Mouse (Mus musculus) adrenal gland, adult 8-10 months (tissue): Measurements from ENCODE around the gene Fgfr2. TPM values are rescaled to one million over a fixed set of nuclear protein-coding genes. Genes with fewer than 3 reads are reported as not detected.
"Not testable (repeated sequence)": the region's sequence is repeated elsewhere in the genome, so short reads cannot be mapped to it uniquely, and the experiment has no call there.

Experiments
- DNase-seq: peaks from one replicate; pipeline ENCODE4 v3.0.0; 2022
- total RNA-seq, 4 experiments: library from RNA; stranded (reverse); gene quantifications; 2 replicates each; pipeline ENCODE4 v1.2.4; 2022

Fgfr2 gene
- total RNA-seq, 4 experiments from 2014 or later = 193 to 471 (median 262) TPM

DNA sequence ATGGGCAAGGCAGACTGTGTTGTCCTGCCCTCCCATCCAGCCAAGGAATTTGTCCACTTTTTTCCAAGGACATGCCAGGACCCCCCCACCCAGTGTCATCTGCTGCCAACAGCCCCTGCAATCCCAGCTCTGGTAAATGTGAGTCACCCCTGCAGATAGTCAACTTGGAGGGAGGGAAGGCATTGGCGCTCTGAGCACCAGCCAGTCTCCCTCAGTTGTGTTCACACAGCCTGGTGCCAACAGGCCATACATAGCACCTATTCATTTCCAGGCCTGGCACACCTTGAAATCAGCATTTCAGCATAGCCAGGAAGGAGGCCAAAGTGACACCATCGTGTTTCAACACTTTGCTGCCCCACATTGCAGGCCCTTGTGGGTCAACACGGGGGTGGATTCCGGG lies 439.2 kb downstream of the Fgfr2 start:
- DNase-seq = peak; percentile 31

DNA sequence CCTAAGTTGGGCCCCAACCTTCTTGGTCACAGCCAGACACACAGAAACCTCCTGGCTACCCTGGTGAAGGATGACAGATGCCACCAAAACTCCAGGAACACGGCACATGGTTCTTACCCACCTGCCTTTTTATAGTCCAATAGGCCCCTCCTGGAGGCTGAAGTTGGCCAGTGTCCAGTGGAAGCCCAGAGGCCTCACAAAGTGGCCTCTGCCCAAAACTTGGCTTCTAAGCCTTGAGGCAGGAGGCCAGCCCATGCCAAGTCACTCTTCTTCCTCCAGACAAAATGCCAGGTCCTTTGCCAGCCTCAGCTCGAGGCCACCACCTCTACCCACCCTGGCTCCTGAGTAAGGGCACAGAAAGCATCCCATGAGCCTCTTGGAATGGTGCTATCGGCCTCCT lies 440.2 kb downstream of the Fgfr2 start:
- DNase-seq = no peak

DNA sequence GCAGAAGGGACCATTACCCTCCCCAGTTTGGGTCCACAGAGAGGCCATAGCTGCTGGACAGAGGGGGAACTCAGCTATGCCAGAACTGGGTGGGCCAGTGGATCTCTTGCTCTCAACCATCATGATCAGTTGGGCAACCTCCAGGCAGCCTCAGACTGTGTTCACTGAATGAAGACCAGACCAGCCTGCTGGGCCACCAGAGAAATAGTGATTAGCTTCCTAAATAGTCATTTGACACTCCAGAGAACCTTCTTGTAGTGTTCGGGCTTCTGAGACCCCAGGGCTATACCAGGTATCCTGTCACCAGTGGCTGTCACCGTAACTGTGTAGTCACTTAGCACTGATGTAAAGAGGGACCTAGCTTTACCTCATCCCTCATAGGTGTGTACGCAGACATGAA lies 440.8 kb downstream of the Fgfr2 start:
- no peak for DNase-seq

DNA sequence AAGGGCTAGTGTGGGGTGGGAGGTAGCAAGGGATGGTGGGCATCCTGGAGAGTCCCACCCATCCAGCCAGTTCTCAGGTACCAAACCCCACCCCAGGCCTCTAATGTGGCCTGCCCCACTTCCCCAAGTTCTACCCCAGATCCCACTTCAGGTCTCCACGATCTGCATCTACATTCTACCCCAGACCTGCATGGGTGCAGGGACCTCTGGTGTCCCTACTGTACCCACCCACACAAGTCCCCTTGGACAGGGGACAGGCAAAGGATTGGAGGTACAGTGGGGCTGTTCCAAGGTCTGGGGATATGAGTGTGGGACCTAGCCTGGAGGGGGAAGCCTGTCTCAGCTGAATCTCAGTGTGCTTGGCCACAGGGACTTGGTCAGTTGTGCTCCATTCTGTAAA lies 441.3 kb downstream of the Fgfr2 start:
- DNase-seq = no peak

DNA sequence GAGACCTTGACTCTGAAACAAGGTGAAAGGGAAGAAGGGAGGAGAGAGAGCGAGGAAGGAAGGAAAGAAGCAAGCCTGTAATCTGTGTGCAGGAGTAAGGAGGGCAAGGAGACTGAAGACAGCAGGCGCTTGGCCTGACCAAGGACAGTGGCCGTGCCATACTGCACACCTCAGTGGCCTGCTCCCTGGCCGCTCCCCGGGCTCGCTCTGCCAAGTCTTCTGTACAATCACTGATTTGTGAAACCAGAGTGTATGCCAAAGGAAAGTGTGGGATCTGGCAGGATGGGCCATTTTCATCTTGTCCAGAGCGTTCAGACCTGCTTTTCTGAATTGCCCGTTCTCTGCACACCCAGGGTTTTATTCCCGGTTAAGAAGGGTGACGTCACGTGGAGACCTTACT lies 441.9 kb downstream of the Fgfr2 start:
- no peak for DNase-seq

DNA sequence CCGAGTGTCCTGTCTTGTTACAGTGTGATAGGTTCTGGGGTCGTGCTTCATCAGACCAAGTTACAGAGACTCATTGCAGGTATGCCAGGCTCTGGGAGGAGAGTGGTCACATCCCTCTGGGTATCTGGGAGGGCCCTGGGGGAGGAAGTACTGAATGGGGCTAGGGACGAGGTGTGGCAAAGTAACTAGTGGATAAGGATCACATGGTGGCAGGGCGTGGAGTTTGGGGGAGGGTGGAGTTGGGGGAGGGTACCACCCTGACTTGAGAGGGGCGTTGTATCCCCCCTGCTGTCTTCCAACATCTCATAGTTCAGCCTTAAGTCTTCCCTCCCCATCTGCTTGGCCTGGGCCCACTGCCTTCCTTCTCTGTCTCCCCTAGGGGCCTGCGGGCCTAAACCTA lies 443.6 kb downstream of the Fgfr2 start:
- no peak for DNase-seq

DNA sequence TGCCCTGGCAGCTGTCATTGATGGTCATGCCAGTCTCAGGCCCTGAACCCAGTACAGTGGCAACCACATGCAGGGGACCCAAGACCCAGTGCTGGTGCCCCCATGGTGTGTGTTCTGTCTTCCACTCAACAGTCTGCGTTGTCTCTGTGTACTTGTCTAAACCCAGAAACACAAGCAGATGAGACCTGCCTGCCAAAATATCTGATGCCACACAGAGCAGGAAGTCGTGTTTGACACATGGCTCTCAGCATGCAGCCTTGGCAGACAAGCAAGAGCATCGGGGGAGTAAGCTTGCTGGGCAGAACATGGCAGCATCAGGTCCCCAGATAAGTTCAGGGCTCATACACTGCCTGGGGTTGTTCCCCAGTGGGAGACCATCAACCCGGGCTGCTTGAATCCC lies 444.0 kb downstream of the Fgfr2 start:
- DNase-seq = no peak

DNA sequence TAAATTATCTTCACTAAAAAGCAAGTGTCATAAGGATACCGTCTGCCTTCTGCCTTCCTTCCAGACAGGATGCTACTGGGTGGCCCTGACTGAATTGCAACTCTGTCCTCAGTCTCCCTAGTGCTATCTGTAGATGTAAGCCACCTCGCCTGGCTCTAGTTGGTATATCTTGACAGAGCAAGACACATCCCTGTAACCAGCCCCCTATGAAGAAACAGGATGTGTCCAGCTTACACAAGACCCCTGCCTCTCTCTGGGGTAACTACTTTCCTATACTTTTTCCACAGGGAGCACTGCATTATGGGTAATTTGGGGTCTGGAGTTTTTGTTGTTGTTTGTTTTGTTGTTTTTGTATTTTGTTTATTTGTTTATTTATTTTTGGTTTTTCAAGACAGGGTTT lies 447.2 kb downstream of the Fgfr2 start:
- no peak for DNase-seq

DNA sequence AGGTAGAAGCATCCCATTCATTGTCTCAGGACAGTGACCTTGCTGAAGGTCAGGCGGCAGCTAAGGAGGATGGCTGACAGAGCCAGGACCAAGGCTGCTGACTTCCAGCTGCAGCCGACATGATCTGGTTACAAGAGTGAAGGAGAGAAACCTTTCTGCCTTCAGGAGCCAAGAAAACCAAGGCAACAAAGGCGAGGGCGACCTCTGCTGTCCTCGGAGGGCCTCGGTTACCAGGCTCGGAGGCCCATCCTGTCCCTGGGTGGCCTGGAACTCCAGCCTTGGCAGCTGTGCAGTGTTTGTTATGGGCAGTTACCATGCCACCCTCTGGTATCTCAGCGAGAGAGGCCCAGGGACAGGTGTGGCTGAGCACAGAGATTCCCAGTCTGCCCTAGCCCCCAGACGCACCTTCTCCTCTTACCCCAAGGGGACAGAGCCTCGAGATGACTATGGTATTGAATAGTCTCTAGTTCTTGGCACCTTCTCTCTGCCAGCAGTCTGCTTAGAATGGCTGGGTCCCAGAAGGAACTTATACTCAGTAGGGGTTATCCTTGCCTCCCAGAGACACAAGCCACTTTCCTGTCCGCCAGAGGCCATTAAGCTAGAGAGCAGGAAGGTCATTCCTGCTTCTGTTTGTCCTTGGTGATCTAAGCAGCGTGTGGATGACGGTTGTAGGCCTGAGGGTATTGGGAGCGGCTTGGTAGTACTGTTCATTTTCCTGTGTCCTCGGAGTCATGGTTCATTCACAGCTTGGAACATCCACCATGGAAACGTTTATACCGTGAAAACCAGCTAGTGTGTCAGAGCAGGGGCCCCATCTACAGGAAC lies 449.0 kb downstream of the Fgfr2 start:
- DNase-seq = peak; percentile 59

DNA sequence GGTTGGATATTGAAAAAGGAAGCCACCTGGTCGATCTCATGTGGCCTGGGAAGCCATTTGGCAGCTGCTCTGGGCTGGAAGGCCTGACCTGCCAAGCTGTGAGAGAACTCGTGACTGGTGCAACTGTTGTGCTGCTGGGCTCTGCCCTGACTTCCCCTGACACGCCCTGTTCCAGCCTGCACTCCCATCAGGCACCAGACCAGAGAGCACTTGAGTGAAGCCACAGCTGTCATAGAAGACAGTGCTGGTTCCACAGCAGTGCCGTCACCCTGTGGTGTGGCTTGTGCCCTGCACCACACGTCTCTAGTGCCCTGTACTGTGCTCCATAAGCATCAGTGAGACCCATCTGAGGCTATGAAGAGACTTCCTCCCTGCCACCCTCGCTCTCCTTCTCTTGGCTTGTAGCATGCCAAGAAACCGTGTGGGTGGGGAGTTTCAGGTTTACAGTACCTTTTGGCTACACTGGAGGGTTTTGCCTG lies 450.6 kb downstream of the Fgfr2 start:
- DNase-seq = peak; percentile 41

DNA sequence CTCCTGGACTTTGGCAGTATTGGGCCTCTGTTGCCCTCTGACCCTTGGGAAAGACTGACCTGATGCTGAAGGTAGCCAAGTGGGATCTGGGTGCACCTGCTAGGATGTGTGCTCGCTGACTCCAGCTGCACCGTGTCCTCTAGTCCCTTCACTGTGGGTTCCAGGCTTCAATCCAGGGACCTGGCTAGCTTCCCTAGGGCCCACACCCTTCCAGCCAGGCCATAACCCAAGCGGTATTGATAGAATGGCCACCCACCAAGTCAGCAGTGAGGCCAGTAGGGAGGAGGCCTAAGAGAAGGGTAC lies 452.3 kb downstream of the Fgfr2 start:
- DNase-seq = no peak

DNA sequence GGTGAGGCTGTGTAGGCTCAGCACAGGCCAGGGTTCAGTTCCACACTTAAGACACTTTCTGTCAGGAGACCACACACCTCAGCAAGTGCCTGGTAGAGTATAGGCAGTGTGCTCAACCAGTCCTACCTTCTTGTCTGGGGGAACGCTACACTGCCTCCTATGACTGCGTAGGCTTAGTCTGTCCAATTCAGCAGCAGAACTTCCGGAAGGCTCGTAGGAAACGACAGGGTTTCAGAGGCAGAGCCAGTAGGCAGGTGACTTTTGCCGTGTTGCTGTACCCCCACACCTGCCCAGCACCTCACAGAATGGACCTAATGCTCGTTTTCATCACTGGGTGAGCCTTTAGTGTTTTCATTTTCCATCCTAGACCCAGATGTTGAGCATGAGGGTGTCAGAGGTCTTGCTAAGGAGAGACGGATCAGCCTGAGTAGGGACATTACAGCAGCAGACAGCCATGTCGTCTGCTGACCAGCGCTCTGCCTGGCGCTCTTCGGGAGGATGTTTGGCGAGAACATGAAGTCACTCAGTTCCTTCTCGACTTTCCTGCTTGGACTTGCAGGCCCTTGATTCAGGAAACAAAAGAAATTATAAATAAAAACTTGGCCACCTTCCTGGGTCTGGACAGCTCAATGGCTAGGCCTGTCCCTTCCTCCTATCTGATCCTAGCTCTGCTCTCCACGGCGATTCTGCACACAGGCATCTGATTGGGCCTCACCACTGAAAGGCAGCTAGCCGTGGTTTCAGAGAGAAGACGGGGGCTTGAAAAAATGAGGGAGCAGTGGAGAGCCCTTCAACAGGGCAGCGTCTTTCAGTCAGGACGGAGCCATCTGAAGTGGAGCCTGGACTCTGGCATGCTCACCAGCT lies 452.9 kb downstream of the Fgfr2 start:
- no peak for DNase-seq

DNA sequence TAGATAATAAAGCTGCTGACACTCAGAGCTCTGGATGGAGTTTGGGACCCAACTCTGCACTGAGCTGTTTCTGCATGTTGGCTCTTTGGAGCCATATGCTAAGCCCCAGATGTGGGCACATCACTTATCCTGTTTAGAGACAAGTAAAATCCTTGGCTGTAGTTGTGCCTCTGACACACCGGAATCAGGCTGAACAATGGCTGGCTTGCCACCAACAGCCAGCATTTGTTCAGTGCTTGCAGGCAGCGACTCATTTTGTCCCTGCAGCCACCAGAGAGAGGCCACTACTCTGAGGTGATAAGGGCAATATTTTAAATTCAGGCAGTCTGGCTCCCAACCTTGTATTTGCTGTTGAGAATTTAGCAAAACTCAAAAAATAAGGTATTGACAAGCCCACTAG lies 454.5 kb downstream of the Fgfr2 start:
- DNase-seq = no peak

DNA sequence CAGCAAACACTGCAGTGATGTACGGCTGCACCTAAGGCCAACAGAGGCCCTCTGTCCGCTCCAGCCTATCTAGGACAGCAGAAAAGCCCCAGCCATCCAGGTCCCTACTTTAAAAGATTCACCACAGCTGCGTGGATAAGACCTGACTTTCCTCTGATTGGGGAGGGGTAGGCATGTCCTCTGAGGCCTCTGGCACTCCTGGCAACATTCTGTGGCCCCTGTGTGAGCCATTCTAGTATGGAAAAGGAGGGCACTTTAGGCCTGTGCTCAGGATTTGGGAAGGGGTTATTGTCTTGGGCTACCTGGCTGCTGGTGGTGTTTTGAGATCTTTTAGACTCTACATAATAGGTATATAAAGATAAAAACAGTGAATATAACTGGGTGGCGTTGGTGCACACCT lies 456.6 kb downstream of the Fgfr2 start:
- DNase-seq = no peak

DNA sequence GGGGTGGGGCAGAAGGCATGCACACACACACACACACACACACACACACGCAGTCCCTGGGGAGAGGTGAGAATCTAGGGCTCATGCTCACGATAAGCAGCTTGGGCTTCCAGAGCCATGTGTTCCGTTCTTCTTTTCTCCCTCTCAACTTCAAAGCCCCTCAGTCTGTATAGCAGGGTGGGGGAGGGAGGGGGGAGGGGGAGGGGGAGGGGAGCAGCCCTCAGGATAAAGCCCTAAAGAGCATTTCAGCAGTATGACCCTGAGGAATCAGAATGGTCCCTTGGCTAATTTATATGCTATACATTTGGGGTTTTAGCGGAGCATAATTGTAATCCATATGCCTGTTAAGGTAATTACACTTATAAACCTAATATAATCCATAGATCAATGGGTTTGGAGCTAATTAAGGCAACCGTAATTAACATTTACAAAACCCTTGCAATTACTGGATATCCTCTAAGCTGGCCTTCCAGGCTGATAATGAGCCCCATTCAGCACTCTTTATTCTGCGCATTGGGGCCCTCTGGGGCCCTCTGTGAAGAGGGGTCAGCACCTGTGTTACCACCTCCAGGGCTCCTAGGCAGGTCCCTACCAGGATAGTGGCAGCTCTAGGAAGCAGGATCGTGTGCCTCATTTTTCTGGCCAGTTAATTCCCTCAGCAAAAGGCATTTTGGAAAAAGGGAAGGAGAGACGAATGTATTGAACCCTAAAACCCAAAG lies 457.3 kb downstream of the Fgfr2 start:
- DNase-seq = no peak

DNA sequence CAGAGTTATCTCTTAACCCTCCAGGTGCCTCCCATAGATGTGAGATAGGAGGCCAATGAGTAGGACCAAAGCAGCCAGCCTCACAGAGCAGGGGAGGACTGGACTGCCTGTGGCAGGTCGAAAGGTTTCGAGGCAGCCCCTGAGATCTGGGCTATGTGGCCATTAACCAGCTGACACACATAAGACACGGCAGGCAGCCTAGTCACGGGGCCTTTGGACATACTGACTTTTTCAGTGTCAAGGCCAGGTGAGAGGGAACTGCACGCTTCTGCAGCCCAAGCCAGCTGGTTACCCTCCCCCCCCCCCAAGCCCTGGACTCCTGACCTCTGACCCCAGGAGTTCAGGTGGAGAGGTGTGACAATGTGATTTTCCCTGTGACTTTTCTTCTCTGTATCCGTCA lies 458.3 kb downstream of the Fgfr2 start:
- DNase-seq = no peak

DNA sequence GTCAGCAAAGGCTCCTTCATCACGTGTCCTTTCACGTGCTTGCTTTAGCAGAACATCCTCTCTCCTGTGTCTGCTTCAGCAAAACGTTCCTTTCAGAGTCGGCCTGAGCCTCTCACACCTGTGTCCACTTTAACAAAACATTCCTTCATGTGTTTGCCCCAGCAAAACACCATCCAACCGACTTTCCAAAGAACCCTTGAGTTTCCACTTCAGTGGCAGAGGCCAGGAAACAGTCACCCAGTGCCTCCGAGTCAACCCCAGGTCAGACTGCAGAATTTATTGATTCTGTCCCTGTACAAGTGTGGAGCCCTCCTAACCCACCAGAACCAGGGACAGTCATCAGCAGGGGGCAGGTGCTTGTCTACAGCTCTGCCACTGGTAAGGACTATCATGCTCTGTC lies 460.3 kb downstream of the Fgfr2 start:
- not testable (repeated sequence) for DNase-seq

DNA sequence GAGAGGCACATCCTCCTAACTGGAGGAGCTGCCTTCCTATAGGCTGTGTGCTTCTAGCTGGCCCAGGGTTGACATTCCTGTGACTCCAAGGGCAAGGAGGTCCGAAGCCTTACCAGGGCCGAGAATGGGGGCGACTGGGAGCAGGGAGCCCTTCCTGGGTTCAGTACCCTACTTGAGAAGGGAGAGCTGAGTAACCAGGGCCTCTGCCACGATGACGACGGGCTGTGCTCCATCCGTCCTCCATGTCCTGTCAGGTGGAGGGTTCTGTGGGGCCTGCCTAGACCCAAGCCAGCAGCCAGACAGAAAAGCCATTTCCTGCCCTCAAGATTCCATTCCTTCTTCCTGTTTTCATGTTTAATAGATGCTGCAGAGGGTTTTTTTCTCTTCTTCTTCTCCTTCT lies 463.5 kb downstream of the Fgfr2 start:
- DNase-seq = no peak

DNA sequence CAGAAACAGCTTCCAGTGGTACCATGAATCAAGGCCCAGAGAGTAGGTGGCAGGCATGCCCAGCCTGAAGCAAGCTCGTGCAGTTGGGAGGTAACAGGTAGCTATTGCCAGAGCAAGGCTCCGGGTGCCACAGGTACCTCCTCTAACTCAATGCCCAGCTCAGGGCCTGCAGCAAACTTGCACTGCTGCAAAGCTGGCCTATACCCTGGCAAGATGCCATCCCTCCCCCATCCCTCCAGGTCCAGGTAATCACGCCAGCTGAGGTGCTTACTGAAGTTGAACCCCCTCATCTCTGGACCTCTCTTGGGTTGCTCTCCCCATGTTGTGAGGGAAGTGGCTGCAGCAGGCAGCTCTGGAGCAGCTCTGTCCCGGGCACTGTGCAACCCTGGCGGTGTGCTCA lies 464.5 kb downstream of the Fgfr2 start:
- no peak for DNase-seq

DNA sequence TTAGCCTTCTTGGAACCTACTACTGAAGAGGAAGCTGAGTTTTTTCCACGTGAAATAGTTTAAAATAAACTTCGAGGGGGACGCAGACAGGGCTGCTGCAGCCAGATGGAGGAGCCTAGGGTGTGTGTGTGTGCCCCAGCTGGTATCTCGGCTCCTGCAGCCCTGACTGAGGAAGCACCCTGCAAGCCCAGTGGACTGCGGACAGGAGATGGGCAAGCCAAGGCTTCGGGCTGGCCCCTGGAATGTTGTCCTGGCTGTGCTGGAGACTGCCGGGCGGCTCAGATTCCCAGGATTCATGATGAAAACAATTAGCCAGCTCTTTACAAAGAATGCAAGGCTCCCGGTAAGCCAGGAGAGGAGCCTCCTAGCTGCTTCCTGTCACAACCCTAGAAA lies 465.1 kb downstream of the Fgfr2 start:
- DNase-seq = no peak

DNA sequence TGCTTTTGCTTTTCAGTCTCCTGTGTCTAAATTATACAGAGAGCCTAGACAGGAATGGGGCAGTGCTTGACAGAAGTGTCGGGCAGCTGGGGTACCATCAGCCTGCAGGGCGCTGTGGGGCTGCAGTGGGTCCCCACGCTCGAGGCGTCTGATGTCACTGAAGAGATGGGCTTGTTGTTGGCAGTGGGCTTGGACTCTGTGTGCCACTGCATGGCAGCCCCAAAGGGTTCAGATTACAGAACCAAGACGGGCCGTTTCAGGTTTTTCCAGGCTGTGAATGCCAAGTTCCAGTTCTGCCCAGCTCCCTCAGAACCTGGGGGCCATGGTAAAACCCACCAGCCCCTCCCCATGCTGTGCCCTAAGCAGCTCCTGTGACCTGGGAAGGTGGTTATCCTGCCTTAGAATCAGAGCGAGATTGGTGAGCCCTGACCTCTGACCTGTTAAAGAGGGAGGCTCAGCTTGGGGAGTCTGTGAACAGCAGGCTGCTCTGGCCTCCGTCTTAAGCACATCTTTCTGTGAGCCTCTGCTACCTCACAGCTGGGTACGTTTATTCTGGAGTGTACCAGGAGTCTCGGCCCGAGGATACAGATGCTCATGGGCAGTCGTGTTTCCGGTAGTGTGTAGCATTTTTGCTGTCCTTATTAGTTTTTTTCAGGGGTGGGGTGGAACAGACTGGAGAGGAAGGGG lies 465.6 kb downstream of the Fgfr2 start:
- no peak for DNase-seq

DNA sequence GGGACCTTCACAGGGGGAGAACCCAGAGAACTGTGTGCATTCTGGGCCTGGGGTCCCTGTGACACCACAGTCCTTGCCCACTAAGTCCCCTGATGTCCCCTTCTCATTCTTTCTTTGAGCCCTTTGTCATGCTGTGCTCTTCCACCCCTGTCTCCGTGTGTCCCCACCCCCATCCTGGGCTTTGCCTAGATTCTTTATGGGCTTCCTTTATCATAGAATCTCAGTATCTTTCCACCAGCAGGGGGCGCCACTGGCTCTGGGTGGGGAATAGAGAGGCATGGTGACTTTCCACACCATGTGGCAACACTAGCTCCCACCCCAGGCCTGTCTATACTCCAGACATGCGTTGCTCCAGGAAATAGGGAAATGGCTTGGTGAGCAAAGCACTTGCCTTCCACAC lies 466.6 kb downstream of the Fgfr2 start:
- DNase-seq = peak; percentile 82

DNA sequence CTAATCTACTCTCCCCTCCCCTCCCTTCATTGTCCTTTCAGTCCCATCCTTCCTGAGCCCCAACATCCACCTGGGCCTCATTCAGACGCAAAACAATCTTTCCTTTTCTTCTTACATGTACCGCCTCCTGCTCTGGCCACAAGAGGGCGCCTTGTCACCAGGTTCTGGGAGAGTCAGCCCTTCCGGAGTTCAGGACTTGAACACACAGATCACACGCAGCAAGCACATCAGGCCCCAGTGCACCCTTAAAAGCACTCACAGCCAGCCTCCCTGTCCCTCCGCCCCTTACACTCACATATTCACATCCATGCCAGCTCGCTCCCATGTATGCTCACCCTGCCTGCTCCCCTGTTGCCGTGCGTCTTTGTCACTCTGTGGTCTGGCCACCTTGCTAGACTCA lies 467.1 kb downstream of the Fgfr2 start:
- DNase-seq = peak; percentile 78
